Mouse (Mus musculus): ENCODE data around the gene Tmem181a. TPM values are rescaled to one million over a fixed set of nuclear protein-coding genes. Genes with fewer than 3 reads are reported as not detected.
"Not testable (repeated sequence)": the region's sequence is repeated elsewhere in the genome, so short reads cannot be mapped to it uniquely, and the experiment has no call there.

Gene Tmem181a
- total RNA-seq (2021), result 10 to 100 TPM; 55.2 to 61.4 TPM

DNA sequence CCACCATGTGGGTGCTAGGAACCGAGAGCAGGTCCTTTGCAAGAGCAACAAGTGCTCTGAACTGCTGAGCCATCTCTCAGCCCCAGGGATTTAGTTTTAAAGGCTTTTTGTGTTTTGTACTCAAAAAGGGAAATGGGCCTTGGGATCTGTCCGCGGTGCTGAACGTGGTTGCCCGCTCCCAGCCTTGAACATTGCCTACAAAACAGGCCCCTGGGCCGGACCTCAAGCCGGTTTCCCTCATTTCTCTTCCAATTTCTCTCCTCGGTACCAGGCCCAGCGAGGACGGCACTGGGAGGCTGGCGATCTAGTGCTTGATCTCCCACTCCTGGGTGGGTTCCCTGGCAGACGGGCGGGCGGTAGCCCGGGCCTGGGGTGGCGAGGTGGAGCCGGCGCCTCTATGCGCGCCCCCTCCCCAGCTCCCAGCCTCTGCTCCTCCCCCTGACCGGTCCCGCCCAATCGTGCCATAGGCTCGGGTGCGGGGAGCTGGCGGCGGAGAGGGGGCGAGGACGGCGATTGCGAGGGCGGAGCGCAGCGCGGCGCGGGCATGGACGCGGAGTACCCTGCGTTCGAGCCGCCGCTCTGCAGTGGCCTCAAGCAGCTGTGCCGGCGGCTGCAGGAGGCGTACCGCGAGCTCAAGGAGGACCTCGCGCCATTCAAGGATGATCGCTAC is at the start of gene Tmem181a:
Gene Tmem181a, plus strand, starts transcription at position 461 of the 670 bp plus-strand sequence.
- DNase-seq (ENCODE audit: extremely low spot score in 1 of 2, low spot score in 1 of 2), result not testable (repeated sequence)

DNA sequence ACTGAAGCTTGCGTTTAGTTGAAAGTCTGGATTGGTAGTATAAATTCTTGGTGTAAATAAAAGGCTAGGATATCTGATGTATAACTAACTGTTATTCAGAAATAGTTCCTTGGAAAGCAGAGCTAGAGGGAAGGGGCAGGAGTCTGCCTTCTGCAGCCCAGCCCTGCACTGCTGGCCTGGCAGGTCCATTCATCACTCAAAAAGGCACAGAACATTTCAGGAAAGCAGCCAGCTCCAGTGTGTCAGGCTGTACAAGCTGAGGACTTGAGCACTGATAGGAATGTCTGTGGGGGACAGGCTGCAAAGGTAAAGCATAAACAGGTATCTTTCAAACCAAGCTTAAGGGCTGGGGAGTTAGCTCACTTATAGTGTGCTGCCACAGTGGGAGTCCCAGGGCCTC is 44.9 kb upstream of the Tmem181a start:
- DNase-seq (ENCODE audit: extremely low spot score in 1 of 2, low spot score in 1 of 2), result no peak

DNA sequence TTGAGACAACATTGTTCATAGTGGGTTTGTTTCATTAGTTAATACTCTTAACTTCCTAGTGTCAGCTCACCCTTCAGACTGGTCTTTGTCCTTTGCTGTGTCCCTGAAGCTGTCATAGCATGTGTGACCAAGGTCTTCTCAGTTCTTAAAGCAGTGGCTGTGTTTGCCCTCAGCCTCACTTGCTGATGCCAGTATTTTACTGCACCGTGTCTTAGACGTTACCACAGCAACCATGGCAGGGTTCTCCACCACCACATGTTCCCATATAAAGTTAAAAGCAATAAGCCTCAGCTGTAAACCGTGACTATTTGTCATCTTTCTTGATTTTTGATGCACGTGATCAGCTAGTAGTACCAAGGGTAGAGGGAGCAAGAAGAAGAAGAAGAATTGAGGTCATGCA is 41.0 kb upstream of the Tmem181a start:
- no peak for DNase-seq (ENCODE audit: extremely low spot score in 1 of 2, low spot score in 1 of 2)

DNA sequence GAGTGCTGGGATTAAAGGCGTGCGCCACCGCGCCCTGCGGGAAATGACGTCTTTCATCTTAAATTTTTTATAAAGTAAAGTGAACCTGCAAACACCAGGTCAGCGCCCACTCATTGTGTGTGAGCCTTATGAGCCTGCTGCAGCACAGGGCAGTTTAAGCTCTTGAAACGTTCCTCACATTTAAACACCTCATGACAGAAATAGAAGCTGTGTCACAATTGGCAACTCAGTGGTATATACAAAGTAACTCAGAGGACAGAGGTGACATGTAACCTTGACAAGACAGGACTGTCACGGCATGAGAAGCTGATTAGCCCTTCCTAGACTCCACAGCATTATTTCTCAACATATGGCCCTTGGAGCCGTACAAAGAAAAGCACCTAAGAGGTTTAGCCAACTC is 40.1 kb upstream of the Tmem181a start:
- no peak for DNase-seq (ENCODE audit: extremely low spot score in 1 of 2, low spot score in 1 of 2)

DNA sequence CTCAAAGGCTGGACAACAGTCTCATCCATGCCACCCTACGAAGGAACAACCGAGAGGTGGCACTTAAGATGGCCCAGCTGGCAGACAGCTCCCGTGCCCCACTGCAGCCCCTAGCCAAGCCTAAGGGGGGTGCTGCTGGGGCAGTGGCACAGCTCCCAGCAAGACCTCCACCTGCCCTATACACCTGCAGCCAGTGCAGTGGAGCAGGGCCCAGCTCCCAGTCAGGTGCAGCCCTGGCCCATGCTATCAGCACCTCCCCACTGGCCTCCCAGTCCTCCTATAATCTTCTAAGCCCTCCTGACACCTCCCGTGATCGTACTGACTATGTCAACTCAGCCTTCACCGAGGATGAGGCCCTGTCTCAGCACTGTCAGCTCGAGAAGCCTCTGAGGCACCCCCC is 24.0 kb upstream of the Tmem181a start:
- DNase-seq (ENCODE audit: extremely low spot score in 1 of 2, low spot score in 1 of 2), result not testable (repeated sequence)

DNA sequence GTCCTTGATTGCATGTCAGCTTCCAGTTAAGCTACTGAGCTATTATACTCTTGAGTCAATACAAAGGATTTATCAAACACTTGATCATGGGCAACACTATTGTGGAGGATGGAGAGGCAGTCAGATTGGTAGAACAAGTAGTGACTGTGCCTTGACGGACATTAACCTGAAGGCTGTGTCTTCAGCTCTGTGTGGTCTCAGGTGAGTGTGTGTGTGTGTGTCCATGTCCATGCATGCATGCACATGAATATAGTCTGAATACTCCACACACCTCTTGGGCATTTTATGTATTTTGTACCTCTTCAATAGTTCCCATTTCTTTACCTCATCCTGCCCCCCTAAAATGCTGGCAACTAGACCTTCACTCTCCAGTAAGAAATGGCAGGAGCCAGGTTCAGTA is 5.4 kb upstream of the Tmem181a start:
- DNase-seq (ENCODE audit: extremely low spot score in 1 of 2, low spot score in 1 of 2), result not testable (repeated sequence)

DNA sequence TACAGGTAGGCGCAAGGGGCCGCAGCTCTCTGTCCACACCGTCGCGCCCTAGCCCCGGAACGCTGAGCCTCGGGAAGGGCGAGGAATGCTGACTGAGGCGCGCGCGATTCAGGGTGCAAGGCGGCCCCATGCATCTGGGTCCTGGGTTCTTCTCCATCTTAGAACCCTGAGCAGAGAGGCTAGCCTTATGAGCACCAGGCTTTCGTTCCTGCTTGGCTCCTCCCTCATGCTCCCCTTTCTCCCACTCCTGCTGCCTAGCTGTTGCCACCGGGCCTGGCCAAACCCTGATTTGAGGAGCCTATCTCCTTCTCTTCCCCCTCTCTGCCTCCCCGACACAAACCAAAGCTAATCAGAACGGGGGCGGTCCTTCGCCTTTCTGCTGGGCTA is 403 bp downstream of the Tmem181a start:
- peak; percentile 54 to 75 for DNase-seq (ENCODE audit: extremely low spot score in 1 of 2, low spot score in 1 of 2)

DNA sequence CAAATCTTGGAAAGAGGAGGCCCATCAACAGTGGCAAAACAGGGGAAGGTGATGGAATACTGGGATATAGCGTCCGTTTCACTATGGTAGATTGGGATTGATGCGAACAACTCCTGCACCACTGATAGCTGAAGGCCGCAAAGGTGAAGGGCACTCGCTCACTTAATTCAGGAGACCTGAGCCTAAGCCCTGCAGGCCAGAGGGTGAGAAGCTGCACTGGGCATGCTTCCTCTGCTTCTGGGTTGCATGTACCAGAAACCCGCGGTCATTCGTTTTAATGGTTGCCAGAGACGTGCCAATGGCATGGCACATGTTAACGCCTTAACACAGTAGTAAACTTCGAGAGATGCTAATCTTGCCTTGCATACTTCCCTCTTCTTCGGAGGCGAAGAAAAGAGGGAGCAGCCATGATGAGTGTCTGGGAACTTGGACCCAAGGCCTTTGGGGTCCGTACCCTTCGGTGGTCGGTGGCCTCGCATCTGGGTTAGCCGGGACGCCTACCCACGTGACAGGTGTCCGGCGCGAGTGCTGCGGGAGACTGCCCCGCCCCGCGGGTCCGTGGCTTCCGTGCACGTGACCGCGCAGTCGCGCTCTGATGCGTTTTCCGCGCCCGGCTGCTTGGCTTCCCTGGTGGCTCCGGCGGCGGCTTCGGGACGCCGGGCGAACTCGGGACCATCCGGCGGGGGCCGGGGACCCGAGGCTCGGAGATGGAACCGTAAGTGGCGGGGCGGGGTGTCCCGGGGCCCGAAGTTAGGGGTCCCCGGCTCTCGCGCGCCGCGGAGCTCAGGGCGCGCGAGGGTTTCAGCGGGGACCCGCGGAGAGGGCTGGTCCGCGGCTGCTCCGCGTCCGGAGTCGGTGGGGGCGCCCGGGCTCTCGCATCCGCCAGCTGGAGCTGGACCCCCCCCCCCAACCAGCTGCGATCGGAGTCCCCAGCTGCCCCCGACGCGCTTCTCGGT is 13.5 kb downstream of the Tmem181a start:
- not testable (repeated sequence) for DNase-seq (ENCODE audit: extremely low spot score in 1 of 2, low spot score in 1 of 2)

DNA sequence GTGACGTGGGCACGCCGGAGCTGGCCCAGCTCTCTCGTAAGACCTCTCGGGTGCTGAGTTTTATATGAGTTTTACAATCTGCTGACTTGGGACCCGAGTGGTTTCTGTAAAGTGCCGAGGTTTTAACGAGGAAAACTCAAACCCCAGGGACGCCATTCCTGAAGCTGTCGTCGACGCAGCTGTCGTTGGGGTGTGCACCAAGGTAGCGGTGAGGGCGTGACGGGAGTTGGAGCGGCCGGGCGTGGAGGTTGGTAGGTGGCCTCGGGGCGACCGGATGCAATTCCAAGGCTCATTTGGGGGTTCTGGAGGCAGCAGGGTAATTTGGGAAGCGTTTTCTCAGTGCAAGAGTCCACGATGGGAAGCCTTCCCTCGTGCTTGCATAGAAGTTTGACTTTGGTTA is 14.2 kb downstream of the Tmem181a start:
- not testable (repeated sequence) for DNase-seq (ENCODE audit: extremely low spot score in 1 of 2, low spot score in 1 of 2)

DNA sequence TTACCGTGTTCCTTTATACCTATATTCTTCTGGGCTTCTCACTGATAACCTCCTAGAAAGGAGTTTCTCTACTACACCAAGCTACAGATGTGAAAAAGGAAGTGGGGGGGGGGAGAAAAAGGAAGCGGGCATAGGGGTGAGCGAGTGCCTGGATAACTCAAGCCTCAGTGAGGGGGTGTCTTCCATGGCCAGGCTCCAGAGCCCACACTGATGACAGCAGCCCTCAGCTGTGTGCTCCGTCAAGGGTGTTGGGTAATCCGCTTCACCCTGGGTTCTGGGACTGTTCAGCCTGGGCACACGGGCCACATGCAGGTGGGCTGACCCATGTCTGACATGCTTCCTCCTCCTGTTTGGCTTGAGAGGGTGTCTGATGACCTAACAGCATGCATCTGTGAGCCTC is 15.3 kb downstream of the Tmem181a start:
- not testable (repeated sequence) for DNase-seq (ENCODE audit: extremely low spot score in 1 of 2, low spot score in 1 of 2)

DNA sequence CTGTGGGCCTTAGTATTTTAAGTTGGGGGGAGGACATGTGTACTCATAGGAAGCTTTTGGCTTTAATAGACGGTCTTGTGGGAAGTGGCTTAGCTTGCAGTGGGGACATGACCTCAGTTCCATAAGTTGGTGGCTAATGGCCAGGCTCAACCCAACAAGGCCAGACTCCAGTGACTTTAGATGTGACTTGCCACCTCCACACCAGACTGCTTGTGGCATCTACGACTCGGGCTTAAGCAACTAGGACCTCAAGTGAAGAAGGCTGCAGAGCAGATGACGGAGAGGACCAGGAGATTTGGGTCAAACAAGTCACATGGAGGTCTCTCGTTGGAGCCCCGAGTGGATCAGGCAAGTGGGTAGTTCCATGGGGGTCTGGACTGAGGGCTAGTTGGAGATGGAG is 18.0 kb downstream of the Tmem181a start:
- not testable (repeated sequence) for DNase-seq (ENCODE audit: extremely low spot score in 1 of 2, low spot score in 1 of 2)

DNA sequence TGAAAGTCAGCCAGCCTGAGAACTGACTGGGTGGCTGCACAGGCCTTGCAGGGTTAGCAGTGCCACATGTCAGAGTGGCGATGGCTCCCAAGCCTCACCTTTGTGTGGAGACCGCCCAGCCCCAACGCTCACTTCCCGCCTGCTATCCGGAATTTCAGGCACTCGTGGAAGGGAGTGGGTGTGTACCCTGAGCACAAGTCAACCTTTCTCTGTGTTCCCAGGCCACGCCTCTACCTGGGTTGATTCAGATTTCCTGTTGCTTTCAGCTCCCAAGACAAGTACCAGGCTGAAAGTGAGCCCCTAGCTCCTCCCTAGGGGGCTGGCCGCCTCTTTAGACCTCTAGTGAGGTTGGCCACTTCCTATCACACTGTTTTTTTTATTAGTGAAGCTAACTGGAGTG is 22.5 kb downstream of the Tmem181a start:
- DNase-seq (ENCODE audit: extremely low spot score in 1 of 2, low spot score in 1 of 2), result not testable (repeated sequence)

DNA sequence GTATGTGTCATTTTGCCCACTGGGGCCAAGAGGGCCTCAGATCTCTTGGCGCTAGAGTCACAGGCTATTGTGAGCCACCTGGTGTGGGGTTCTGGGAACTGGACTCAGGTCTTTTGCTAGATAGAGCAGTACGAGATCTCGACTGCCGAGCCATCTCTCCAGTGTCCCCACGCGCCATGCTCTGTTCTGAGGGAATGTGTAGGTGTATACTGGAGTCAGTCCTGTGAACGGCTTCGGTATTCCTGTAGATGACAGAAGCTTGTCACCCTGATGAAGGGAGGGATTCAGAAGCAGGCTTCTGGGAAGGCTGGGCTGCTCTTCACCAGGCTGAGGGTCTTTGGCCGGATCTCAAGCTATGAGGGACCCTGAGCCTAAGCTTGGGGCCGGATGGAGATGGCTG is 23.1 kb downstream of the Tmem181a start:
- not testable (repeated sequence) for DNase-seq (ENCODE audit: extremely low spot score in 1 of 2, low spot score in 1 of 2)

DNA sequence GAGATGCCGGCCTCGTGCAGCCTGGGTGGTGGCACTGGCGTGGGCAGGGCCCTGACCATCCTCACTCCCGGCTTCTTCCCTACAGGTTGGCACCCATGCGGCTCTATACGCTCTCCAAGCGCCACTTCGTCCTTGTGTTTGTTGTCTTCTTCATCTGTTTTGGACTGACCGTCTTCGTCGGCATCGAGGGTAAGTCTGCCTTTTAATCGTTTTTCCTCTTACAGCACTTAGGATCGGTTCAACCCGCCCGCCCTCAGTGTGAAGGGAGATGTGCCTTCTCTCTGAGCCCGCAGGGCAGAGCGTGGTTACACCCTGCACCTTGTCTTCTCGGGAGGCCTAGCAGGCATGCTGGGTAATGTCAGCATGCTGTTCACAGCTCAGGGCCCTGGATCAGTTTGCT is 23.9 kb downstream of the Tmem181a start:
- DNase-seq (ENCODE audit: extremely low spot score in 1 of 2, low spot score in 1 of 2), result not testable (repeated sequence)

DNA sequence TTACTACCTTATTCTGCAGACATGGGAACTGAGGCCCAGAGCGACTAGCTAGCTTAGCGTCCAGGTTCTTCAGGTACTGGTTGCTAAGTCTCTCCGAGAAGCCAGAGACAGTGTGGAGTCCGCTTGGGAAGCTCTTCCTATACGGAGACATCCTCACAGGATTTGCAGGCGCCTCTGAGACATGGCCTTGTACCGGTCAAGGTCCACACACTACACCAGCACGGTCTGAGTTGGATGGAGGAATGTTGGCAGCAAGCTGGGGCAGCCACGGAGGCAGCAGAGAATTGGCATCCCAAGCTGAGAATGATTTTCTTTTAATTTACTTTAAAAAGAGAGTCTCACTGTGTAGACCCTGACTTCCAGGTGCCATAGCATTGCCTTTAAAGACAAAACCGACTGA is 26.5 kb downstream of the Tmem181a start:
- not testable (repeated sequence) for DNase-seq (ENCODE audit: extremely low spot score in 1 of 2, low spot score in 1 of 2)

DNA sequence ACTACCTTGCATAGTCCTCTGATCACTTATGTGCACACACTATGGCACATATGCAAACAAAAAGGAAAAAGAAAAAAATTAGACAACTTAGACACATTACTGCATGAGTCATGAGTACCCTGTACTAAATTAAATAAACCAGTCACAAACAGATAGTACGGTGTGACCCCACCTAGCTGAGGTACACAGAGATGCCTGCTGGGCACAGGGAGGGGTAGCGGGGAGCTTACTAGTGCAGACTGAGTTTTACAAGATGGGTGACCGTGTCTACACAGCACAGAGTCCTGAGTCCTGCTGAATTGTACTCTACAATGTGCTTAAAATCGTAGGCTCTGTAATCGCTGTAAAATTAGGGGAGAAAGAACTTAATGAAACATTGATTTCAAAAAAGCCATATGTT is 29.5 kb downstream of the Tmem181a start:
- not testable (repeated sequence) for DNase-seq (ENCODE audit: extremely low spot score in 1 of 2, low spot score in 1 of 2)

DNA sequence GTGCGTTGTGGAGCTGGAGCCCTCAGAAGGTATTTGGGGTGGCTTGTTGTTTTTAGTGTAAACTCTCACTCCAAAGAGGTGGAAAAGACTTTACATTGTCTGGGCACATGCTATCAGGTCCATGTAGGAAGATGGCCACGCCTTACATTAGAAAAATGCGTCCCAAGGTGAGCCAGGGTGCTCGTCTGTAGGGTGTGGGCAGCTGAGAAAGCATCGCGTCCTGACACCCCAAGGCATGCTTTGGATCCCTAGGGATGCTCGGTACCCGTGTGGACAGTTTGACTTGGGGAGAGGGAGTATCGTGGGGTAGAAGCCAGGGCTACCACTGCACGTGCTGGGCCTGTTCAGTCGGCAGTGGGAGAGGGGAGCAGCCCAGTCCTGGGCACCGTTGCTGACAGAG is 32.4 kb downstream of the Tmem181a start:
- not testable (repeated sequence) for DNase-seq (ENCODE audit: extremely low spot score in 1 of 2, low spot score in 1 of 2)

DNA sequence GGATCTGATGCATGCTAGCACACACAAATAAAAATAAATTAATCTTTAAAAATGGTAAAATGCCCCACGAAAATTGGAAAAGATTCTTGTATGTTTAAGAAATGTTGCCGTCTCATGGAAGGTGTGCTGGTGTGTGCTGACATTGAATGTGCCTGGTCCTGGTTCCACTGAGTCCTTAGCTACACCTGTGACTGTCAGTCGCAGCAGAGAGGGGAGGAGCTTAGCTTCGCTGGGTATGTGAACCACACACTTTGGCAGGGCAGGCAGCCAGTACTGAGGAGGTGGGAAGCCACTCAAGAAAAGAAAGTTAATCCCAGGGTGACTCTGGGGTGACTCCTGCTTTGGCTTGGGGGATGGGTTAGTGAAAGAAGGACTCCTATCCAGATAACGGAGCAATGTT is 37.2 kb downstream of the Tmem181a start:
- not testable (repeated sequence) for DNase-seq (ENCODE audit: extremely low spot score in 1 of 2, low spot score in 1 of 2)

DNA sequence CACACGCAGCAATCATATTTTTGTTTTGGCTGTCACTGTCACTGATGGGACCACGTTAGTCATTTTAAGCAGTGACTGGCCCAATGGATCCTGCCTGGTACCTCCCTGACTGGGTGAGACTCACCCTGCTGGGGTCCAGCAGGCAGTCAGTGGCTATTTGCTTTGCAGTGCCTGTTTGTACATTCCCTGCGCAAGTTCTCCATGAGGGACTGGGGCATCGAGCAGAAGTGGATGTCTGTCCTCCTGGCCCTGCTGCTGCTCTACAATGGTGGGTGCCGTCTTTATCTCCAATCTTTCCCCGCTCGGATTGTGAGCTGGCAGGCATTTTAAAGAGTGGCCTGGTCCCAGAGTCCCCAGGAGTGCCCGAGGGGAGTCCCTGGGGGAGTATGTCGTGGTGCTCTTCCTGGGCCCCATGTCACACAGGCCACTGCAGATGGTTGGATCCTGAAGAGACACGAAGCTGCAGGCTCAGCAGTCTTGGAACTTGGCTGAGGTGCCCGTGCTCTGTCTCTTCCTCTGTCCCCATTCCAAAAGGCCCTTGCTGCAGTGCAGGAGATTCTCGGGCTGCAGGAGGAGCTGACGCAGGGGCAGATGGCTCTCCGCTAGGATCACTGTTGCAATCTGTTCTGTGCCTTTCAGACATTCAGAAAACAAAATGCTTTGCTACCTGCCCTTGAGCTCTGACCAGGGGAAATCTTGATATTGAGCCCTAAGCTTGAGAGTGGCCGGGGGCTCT is 40.6 kb downstream of the Tmem181a start:
- DNase-seq (ENCODE audit: extremely low spot score in 1 of 2, low spot score in 1 of 2), result not testable (repeated sequence)

DNA sequence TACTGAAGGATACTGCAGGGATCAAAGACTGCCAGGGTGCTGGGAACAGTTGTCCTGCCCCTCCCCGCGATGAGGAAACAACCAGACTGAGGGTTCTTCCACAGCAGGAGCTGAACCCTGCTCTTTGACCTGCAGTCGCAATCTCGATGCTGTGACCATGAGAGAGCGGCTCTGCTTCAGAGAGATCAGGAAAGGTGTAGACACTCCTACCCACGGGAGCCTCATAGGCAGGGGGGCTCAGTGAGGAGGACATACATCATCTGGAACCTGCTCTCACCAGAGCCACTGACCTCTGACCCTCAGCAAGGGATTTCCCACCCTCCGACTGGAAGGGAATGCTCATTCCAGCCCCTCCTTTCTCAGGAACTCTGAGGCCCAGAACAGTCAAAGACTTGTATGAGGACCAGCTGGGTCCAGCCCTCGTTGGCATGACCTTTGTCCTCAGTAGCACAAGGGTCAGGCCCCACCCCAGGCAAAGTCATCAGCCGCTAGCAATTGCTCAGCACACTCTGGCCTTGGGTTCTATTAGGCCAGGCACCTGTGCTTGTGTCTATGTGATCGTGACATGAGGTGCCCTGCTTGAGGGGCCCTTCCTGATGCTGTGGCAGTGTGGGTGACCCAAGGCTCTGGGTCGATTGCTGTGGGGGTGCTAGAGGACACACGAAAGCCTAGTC is 43.7 kb downstream of the Tmem181a start:
- DNase-seq (ENCODE audit: extremely low spot score in 1 of 2, low spot score in 1 of 2), result not testable (repeated sequence)

Measured in layer of hippocampus, postnatal 25 days (tissue).